Mouse (Mus musculus) layer of hippocampus, adult 2 months (tissue): ENCODE measurements around the gene Rfx7. TPM values are rescaled to one million over a fixed set of nuclear protein-coding genes. Genes with fewer than 3 reads are reported as not detected.
A peak's percentile ranks its signal among the peaks of the same experiment; 100 is the strongest.

Experiments used
- DNase-seq, 2 experiments: peaks; one replicate each; pipeline ENCODE4 v3.0.0; 2022; ENCODE audit warnings: low spot score in 2 of 2
- H3K27ac ChIP-seq: fragments of 200-600 bp; 2 replicates; pipeline ENCODE4 v1.8.1; 2022
- H3K4me3 ChIP-seq: fragments of 200-600 bp; 2 replicates; pipeline ENCODE4 v1.8.1; 2022; ENCODE audit warnings: mild to moderate bottlenecking
- CTCF ChIP-seq: fragments of 200-600 bp; conservative IDR thresholded peaks from 2 replicates; pipeline ENCODE4 v1.8.1; 2022; ENCODE audit warnings: antibody characterized with exemption, mild to moderate bottlenecking, moderate library complexity
- total RNA-seq, 2 experiments: library from RNA; stranded (reverse); gene quantifications; 2 replicates each; pipeline ENCODE4 v1.2.3; 2021

Gene Rfx7
- total RNA-seq, 2 experiments from 2014 or later: 21.4 to 21.6 TPM

DNA sequence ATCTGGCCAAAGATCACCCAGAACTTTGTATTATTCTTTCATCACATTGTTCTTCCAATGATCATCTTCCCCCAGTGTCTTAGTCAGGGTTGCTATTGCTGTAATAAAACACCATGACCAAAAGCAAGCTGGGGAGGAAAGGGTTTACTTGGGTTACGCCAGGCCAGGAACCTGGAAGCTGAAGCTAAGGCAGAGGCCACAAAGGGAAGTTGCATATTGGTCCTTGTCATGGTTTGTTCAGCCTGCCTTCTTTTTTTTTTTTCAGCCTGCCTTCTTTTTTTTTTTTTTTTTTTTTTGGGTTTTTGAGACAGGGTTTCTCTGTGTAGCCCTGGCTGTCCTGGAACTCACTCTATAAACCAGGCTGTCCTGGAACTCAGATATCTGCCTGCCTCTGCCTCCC lies 5.9 kb upstream of the Rfx7 start:
- TF ChIP-seq CTCF: no peak
- H3K27ac ChIP-seq: no peak overlapping the region
- DNase-seq: no peak
- H3K4me3 ChIP-seq: no peak overlapping the region

DNA sequence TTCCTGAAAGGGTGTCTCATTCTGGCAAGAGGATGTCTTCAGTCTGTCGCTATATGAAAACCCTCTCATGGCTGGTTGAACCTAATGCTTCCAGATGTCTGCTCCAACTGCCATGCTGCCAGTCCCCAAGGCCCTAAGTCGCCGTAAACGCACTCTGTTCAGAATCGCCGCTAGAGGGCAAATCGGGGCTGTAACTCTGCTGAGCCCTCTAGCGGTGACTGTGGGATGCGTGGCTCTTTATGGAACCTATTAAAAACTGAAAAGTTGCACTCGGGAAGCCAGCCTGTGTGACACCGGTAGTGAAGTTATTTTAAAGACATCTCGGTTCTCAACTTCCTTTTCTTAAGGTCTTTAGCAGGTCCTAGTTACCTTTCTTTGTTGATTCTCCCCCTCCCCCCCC lies 1.8 kb upstream of the Rfx7 start:
- no peak overlapping the region for H3K27ac ChIP-seq
- DNase-seq: peak; percentile 86 to 90
- H3K4me3 ChIP-seq: no peak overlapping the region
- peak; percentile 96 for TF ChIP-seq CTCF

- Histone ChIP-seq H3K4me3 (peak overlapping the region; percentile 71), H3K27ac (peak overlapping the region; percentile 87)
- TF ChIP-seq CTCF: no peak
- peak in 1 of 2 experiments; percentile 7 for DNase-seq
Observed at GRCm38 (mm10) chr9:72530824-72531223, 1.2 kb upstream of the Rfx7 start.

DNA sequence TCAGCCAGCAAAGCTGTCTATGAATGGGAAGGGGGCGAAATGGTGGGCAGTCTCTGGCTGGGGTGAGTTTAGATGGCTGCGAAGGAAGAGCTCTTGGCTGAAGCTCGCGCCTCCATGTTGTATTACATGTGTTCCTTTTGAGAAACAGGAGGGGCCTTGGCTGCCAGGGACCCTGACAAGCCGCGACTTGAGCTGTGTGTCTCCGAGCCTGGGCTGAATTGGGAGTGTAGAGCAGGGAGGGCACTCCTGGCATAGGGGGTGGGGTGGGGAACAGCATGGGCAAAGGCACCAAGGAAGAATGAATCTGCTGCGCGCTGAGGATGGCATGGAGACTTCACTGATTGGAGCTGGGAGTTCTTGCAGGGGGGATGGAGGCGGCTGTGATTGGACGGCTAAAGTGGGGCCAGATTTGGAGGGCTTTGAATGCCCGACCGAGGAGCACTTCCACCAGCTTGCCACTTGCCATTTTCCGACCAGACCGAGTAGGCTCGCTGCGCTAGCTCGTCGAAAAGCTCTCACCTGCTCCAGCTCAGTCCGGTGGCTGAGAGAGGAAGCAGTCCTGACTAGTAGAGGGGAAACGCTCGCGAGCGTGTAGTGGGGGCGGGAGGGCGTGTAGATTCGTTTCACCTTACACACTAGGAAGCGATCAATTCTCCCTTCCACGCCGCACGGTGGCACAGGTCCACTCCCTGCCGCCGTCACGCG lies 597 bp upstream of the Rfx7 start:
- H3K27ac ChIP-seq: peak overlapping the region; percentile 87
- DNase-seq: peak; percentile 68 to 86
- peak overlapping the region; percentile 71 for H3K4me3 ChIP-seq
- TF ChIP-seq CTCF: no peak; the same call in none of the 2 replicates

DNA sequence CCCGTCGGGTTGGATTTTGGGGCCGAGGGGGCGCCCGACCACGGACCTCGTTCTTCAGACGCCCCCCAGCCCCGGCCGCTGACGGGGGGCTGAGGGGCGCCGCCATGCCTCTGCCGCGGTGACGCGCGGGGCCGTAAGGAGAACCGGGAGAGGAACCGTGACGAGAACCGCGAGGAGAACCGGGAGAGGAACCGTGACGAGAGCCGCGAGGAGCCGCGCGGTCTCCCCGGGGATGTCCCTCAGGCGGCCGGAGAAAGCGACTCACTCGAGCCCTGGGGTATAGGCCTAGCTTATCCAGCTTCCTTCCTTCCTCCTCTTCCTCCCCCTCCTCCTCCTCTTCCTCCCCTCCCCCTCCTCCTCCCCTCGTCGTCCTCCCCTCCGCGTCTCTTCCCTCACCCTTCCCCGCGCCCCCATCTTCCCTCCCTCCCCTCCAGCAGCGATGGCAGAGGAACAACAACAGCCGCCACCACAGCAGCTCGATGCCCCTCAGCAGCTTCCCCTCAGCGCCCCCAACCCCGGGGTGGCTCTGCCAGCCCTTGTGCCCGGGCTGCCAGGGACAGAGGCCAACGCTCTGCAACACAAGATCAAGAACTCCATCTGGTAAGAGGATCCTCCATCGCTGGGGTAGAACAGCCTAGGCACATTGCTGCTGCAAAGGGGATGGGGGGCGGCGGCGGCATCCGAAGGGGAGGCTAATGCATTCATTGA lies 495 bp downstream of the Rfx7 start:
- peak; percentile 29 to 31 for DNase-seq
- Histone ChIP-seq H3K27ac (peak overlapping the region; percentile 95), H3K4me3 (peak overlapping the region; percentile 89)
- no peak for TF ChIP-seq CTCF

DNA sequence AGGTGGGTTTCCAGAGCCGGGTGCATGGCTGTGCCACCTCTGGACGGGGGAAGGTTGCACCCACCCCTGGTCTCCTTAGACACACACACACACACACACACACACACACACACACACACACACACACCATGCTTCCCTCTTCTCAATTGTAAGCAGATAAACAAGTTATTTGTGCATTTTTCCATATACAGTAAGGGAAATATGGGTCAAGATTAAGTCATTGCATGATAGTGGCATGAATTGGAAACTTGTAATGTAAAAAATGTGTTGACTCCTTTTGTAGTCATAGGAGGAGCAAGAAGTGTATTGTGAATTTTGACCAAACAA lies 1.0 kb downstream of the Rfx7 start:
- Histone ChIP-seq H3K4me3 (peak overlapping the region; percentile 89), H3K27ac (peak overlapping the region; percentile 95)
- DNase-seq: no peak
- TF ChIP-seq CTCF: no peak

GRCm38 (mm10) chr9:72534985-72535384 lies 2.9 kb downstream of the Rfx7 start:
- H3K27ac ChIP-seq: no peak overlapping the region
- no peak for DNase-seq
- peak overlapping the region; percentile 89 for H3K4me3 ChIP-seq
- TF ChIP-seq CTCF: no peak

- Histone ChIP-seq H3K27ac (no peak overlapping the region), H3K4me3 (no peak overlapping the region; the same call in 1 of the 2 replicates)
- no peak for DNase-seq
- no peak for TF ChIP-seq CTCF
Observed at GRCm38 (mm10) chr9:72535394-72535793, 3.4 kb downstream of the Rfx7 start.

DNA sequence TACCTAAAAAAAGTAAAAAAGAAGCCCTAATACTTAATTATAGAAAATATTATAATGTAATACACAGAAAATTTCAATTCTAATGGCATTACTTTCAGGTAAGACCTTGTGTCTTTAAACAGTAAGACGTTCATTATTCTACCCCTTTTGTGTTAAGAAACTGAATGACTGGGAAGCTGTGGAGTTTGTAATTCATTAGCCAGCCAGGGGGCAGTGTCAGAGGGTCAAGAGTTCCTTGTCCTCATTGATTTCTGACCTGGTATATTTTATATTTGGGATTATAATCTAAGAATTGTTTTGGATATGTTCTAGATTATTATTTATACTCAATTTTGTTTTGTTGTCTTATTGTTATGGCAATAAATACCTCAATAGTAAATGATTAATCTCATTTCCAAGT lies 5.0 kb downstream of the Rfx7 start:
- DNase-seq: no peak
- Histone ChIP-seq H3K4me3 (no peak overlapping the region), H3K27ac (no peak overlapping the region)
- TF ChIP-seq CTCF: peak; percentile 50

DNA sequence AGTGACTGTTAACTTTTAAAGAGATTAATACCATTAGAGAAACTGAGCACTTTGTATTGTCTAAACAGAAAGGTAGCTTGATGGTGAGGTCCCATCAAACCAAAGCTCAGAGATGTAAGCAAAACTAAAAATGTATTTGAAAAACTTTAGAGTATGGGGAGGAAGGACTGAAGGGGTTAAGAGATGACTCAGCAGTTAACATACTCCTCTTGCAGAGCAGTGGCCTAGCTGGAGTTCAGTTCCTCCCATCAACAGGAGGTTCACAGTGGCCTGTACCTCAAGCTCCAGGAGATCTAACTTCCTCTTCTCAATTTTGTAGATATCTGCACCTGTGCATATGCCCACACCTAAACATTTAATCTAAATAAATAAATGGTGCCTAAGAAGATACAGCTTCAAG lies 11.6 kb downstream of the Rfx7 start:
- no peak for DNase-seq
- H3K4me3 ChIP-seq: no peak overlapping the region
- no peak overlapping the region for H3K27ac ChIP-seq
- no peak for TF ChIP-seq CTCF

- no peak overlapping the region for H3K27ac ChIP-seq
- DNase-seq: no peak
- H3K4me3 ChIP-seq: no peak overlapping the region
- no peak for TF ChIP-seq CTCF
Observed at GRCm38 (mm10) chr9:72558780-72559179, 26.7 kb downstream of the Rfx7 start.

- no peak for TF ChIP-seq CTCF
- DNase-seq: no peak
- H3K4me3 ChIP-seq: no peak overlapping the region
- H3K27ac ChIP-seq: no peak overlapping the region
Observed at GRCm38 (mm10) chr9:72560316-72560715, 28.3 kb downstream of the Rfx7 start.

DNA sequence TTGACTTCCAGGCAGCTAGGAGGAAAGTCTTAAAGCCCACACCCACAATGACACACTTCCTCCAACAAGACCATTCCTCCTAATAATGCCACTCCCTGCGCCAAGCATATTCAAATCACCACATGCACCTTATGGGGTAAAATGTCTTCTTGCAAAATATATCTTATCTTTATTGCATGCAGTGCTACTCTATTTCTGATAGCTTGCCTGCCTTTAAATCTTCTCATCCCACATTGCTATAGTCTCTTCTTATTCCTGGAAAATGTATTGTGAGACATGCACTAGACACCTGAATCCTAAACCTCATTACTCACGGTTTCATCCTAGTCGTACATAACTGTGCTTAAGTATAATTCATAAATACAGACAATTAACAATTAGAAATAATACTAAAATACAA lies 31.2 kb downstream of the Rfx7 start:
- H3K4me3 ChIP-seq: no peak overlapping the region
- TF ChIP-seq CTCF: no peak
- H3K27ac ChIP-seq: no peak overlapping the region
- DNase-seq: no peak

DNA sequence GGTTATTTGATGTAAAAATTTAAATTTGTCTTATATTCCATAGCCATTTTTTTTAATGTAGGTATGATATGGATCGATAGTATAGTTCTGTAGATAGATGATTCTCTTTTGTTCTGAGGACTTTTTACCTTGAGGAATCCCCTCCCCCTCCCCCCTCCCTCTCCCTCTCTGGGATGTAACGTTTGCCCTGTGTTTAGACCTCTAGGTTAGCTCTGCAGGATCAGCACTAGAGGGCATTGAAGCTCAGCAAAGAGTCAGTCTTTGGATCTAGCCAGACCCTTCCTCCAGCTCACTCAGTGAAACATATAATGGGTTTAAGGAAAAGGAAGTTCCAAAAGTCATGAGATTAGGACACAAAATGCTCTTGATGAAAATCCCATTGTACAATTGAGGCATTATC lies 35.1 kb downstream of the Rfx7 start:
- H3K27ac ChIP-seq: no peak overlapping the region
- TF ChIP-seq CTCF: no peak

More for the DNA sequence above, 35.1 kb downstream of the Rfx7 start:
- DNase-seq: no peak
- no peak overlapping the region for H3K4me3 ChIP-seq
